Mouse (Mus musculus) olfactory bulb, adult 2 months (tissue): ENCODE results near the gene Oas1d. TPM values are rescaled to one million over a fixed set of nuclear protein-coding genes. Genes with fewer than 3 reads are reported as not detected.
"Not testable (repeated sequence)": the region's sequence is repeated elsewhere in the genome, so short reads cannot be mapped to it uniquely, and the experiment has no call there.

Experiments
- H3K27ac ChIP-seq: fragments of 200-500 bp; 2 replicates; pipeline ENCODE4 v1.5.1; 2012; ENCODE audit warnings: low read depth, low read length; ENCODE audit not compliant: insufficient read depth
- H3K4me1 ChIP-seq: fragments of 200-500 bp; 2 replicates; pipeline ENCODE4 v1.6.1; 2012; ENCODE audit warnings: low read length; ENCODE audit not compliant: control insufficient read depth, insufficient read depth
- H3K4me3 ChIP-seq: fragments of 200-500 bp; 2 replicates; pipeline ENCODE4 v1.5.1; 2012; ENCODE audit warnings: mild to moderate bottlenecking, low read depth, low read length, moderate library complexity; ENCODE audit not compliant: insufficient read depth
- CTCF ChIP-seq: fragments of 200-500 bp; IDR thresholded peaks from 2 replicates; pipeline ENCODE4 v1.5.1; 2012; ENCODE audit warnings: low read depth, mild to moderate bottlenecking, low read length, moderate library complexity; ENCODE audit not compliant: insufficient read depth
- POLR2A ChIP-seq: fragments of 200-500 bp; IDR thresholded peaks from 2 replicates; pipeline ENCODE4 v1.6.1; 2012; ENCODE audit warnings: mild to moderate bottlenecking, low read depth, low read length, moderate library complexity; ENCODE audit not compliant: insufficient read depth
- WGBS: fragments of 180-500 bp; shearing (Covaris S2); methylation state at CpG from one replicate; pipeline ENCODE4 v1.1.7; 2018; 5-methylcytosine and 5-hydroxymethylcytosine counted together
- polyA plus RNA-seq: library from polyadenylated mRNA; stranded (reverse); fragments of >200 nt; gene quantifications from 2 replicates; pipeline ENCODE4 v1.2.4, GENCODE M21; 2012; ENCODE audit warnings: low replicate concordance; ENCODE audit not compliant: missing spikeins, insufficient read depth, insufficient read length

Gene Oas1d
- not detected in 2 replicates for polyA plus RNA-seq

DNA sequence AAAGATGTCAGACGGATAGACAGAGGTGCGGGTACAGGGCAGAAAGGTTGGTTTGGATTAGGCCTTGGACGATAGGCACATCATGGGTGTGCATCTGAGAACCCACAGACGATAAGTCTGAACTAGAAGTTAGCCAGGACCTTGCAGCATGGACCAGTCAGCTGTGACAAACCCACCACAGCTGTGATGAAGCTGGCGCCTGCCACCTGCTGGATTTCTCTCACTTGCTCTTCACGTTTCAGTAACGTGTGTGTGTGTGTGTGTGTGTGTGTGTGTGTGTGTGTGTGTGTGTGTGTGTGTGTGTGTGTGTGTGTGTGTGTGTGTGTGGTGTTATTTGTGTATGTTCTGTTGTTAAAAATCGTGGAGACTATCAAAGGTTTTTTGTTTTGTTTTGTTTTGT is at the start of gene Oas1d:
TSS of gene Oas1d (plus strand) at position 333 of the 400 bp plus-strand sequence.
- H3K27ac ChIP-seq, H3K4me3 ChIP-seq, H3K4me1 ChIP-seq: not testable (repeated sequence)
- WGBS: 50% methylated on average over 8 of the region's 8 CpGs

- H3K4me3 ChIP-seq: no peak overlapping the region
- H3K27ac ChIP-seq: no peak overlapping the region
- WGBS: 68% methylated on average over 3 of the region's 3 CpGs
- no peak for TF ChIP-seq CTCF
- no peak for TF ChIP-seq POLR2A
- H3K4me1 ChIP-seq: no peaks in the 10 kb centered on the region
Observed at GRCm38 (mm10) chr5:120865336-120865860, 48.9 kb upstream of the Oas1d start.

DNA sequence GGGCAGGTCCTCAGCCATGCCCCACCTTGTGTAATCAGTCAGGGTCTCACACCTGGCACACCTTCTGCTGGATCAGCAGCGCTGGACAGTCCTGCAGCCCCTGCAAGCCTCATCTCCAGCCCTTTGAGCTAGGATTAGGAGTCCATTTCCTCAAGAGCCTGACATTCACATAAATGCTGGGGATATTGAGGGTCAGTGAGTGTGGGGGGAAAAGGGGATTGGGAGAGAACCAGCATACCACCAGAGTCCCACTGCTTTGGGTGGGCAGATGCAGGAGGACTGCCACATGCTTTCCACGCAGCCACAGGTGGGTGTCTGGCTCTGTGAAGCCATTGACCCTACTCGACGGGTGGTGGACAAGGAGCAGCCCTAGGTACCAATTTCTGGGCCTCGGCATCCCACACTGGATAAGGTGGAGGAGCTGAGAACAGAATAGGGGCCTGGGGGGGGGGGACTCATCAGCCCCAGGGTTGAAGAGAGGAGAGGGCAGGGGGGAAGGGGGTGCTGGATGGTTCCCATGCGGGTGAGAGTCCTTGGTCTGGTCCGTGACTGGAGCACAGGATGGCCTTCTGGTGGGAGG is 44.8 kb upstream of the Oas1d start:
- Histone ChIP-seq H3K4me3 (no peak overlapping the region), H3K27ac (no peak overlapping the region), H3K4me1 (no peaks in the 10 kb centered on the region)
- no peak for TF ChIP-seq CTCF
- TF ChIP-seq POLR2A: no peak
- 83% methylated on average over 7 of the region's 7 CpGs for WGBS

DNA sequence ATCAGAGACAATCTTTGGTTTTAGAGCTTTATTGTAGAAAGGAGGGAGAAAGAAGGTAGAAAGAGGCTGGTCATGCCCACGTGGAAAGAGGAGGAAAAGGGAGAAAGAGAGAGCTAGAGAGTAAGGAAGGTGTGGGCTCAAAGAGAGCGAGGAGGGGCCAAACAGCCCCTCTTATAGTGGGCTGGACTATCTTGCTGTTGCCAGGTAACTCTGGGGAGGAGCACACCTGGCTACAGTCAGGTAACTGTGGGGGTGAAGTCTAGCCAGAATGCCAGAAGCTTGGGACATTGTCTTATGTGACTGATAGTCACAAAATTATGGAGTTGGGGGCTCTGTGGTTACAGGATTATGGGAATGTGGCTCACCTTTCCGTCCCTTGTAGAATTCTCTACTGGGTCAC is 44.3 kb upstream of the Oas1d start:
- H3K4me1 ChIP-seq: no peaks in the 10 kb centered on the region
- H3K27ac ChIP-seq: no peak overlapping the region
- no peak for TF ChIP-seq CTCF
- no peak for TF ChIP-seq POLR2A
- H3K4me3 ChIP-seq: no peak overlapping the region
- 69% methylated on average over 3 of the region's 3 CpGs for WGBS

GRCm38 (mm10) chr5:120870782-120871181 is 43.6 kb upstream of the Oas1d start:
- 66% methylated on average over 7 of the region's 7 CpGs for WGBS
- Histone ChIP-seq H3K27ac (no peak overlapping the region), H3K4me3 (no peak overlapping the region), H3K4me1 (no peaks in the 10 kb centered on the region)
- TF ChIP-seq CTCF: no peak
- TF ChIP-seq POLR2A: no peak

- 54% methylated on average over 2 of the region's 2 CpGs for WGBS
Observed at GRCm38 (mm10) chr5:120871469-120871868, 42.9 kb upstream of the Oas1d start.

GRCm38 (mm10) chr5:120876839-120877238 is 37.5 kb upstream of the Oas1d start:
- not testable (repeated sequence) for H3K27ac ChIP-seq, H3K4me1 ChIP-seq, H3K4me3 ChIP-seq
- 66% methylated on average over 2 of the region's 3 CpGs for WGBS

More at GRCm38 (mm10) chr5:120871469-120871868, 42.9 kb upstream of the Oas1d start:
- TF ChIP-seq POLR2A (no peak), CTCF (no peak)
- Histone ChIP-seq H3K4me3 (no peak overlapping the region), H3K27ac (no peak overlapping the region), H3K4me1 (no peaks in the 10 kb centered on the region)

GRCm38 (mm10) chr5:120877407-120877806 is 36.9 kb upstream of the Oas1d start:
- not testable (repeated sequence) for H3K27ac ChIP-seq, H3K4me3 ChIP-seq, H3K4me1 ChIP-seq
- WGBS: 82% methylated on average over 2 of the region's 2 CpGs

- not testable (repeated sequence) for H3K4me1 ChIP-seq, H3K27ac ChIP-seq, H3K4me3 ChIP-seq
- WGBS: 74% methylated on average over 2 of the region's 2 CpGs
Observed at GRCm38 (mm10) chr5:120878803-120879202, 35.5 kb upstream of the Oas1d start.

GRCm38 (mm10) chr5:120881681-120882080 is 32.7 kb upstream of the Oas1d start:
- not testable (repeated sequence) for H3K27ac ChIP-seq, H3K4me3 ChIP-seq, H3K4me1 ChIP-seq
- 93% methylated on average over 6 of the region's 6 CpGs for WGBS

GRCm38 (mm10) chr5:120887413-120887812 is 26.9 kb upstream of the Oas1d start, which contains the start of gene Oas1g:
Gene Oas1g (minus strand): TSS chr5:120887613.
- H3K27ac ChIP-seq, H3K4me3 ChIP-seq, H3K4me1 ChIP-seq: not testable (repeated sequence)
- 37% methylated on average over 7 of the region's 9 CpGs for WGBS
